Mouse (Mus musculus): ENCODE measurements at regions not wholly inside any gene's neighbourhood (a gene's known extent, or its start where the extent isn't known, plus 50 kb on each side); places are given as distances from the start of the nearest gene placed in this dataset.

DNA sequence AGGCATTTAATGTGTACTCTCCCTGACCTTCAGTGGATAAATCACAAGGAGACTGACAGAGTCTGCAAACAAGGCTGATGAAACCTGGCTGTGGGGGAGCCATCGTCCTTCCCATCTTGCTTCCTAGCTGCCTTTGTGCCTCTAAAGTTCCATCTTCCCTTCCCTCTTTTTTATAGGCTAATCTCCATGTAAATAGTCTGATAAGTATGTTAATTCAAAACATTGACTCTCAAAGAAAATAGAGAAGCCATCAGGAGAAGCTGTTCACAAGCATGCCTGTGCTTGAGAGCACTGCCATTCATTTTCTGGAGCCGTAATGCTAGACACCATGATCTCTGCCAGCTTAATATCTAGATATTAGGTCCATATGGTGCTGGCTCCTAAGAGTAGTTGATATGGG, 55.7 kb upstream of the Gpc6 start:
- TF ChIP-seq CTCF (IDR thresholded peaks at IDR 0.05; ENCODE audit: low read depth): no peak
- no peak for TF ChIP-seq EP300 (IDR thresholded peaks at IDR 0.05; ENCODE audit: low read depth)
